Mouse (Mus musculus) lung, embryonic 14.5 days (tissue): ENCODE measurements at regions not wholly inside any gene's neighbourhood (a gene's known extent, or its start where the extent isn't known, plus 50 kb on each side); places are given as distances from the start of the nearest gene placed in this dataset.

Experiments
- ATAC-seq: fragments of 200-750 bp; cut with Nextera tagmentation; 2 replicates; pipeline ENCODE4 v1.8.0; 2017; ENCODE audit warnings: mild to moderate bottlenecking, moderate TSS enrichment, moderate library complexity; ENCODE audit not compliant: insufficient read depth
- DNase-seq: peaks from one replicate; pipeline ENCODE4 v3.0.0-alpha.2; 2015
- H3K27ac ChIP-seq: fragments of 300-500 bp; sonication (generic); 2 replicates; pipeline ENCODE4 v1.5.1; 2014; ENCODE audit warnings: low read depth, mild to moderate bottlenecking, moderate library complexity
- H3K27me3 ChIP-seq: fragments of 300-500 bp; sonication (generic); 2 replicates; pipeline ENCODE4 v1.6.1; 2014; ENCODE audit warnings: low read length, control low read depth; ENCODE audit not compliant: insufficient read depth
- H3K36me3 ChIP-seq: fragments of 300-500 bp; sonication (generic); 2 replicates; pipeline ENCODE4 v1.6.1; 2014; ENCODE audit warnings: control low read depth; ENCODE audit not compliant: insufficient read depth
- H3K4me1 ChIP-seq: fragments of 300-500 bp; sonication (generic); 2 replicates; pipeline ENCODE4 v1.6.1; 2014; ENCODE audit warnings: antibody characterized with exemption, control low read depth; ENCODE audit not compliant: insufficient read depth
- H3K4me2 ChIP-seq: fragments of 300-500 bp; sonication (generic); 2 replicates; pipeline ENCODE4 v1.6.1; 2014; ENCODE audit warnings: mild to moderate bottlenecking
- H3K4me3 ChIP-seq: fragments of 300-500 bp; sonication (generic); 2 replicates; pipeline ENCODE4 v1.5.1; 2014; ENCODE audit warnings: low read depth, low read length
- H3K9ac ChIP-seq: fragments of 300-500 bp; sonication (generic); 2 replicates; pipeline ENCODE4 v1.6.1; 2014
- H3K9me3 ChIP-seq: fragments of 300-500 bp; sonication (generic); 2 replicates; pipeline ENCODE4 v1.6.1; 2016; ENCODE audit warnings: low read depth, low read length, control low read depth
- CTCF ChIP-seq: IDR thresholded peaks from 2 replicates; pipeline ENCODE4 v1.5.1; 2016; ENCODE audit warnings: antibody characterized with exemption, low read depth
- WGBS: fragments of 180-500 bp; shearing (Covaris S2); extraction: QIAGEN DNeasy Blood & Tissue Kit; methylation state at CpG from one replicate; pipeline ENCODE4 v1.1.7; 2014; 5-methylcytosine and 5-hydroxymethylcytosine counted together

- Histone ChIP-seq H3K36me3 (no peaks in the 10 kb centered on the region), H3K9ac (no peak overlapping the region), H3K4me3 (no peak overlapping the region), H3K4me1 (no peaks in the 10 kb centered on the region), H3K27me3 (no peaks in the 10 kb centered on the region), H3K4me2 (no peak overlapping the region), H3K9me3 (no peaks in the 10 kb centered on the region), H3K27ac (no peak overlapping the region)
- WGBS, result 33% methylated on average over 5 of the region's 5 CpGs
- no peak for TF ChIP-seq CTCF
- DNase-seq (peak; percentile 16), ATAC-seq (no peak)
These were observed 222.5 kb upstream of the Clnk start for GRCm38 (mm10) chr5:39099113-39099512.

- Histone ChIP-seq H3K9ac (no peak overlapping the region), H3K36me3 (no peaks in the 10 kb centered on the region), H3K4me1 (no peaks in the 10 kb centered on the region), H3K4me3 (no peak overlapping the region), H3K9me3 (no peaks in the 10 kb centered on the region), H3K27me3 (no peaks in the 10 kb centered on the region), H3K27ac (no peak overlapping the region), H3K4me2 (no peak overlapping the region)
- no peak for DNase-seq
- no peak for TF ChIP-seq CTCF
- WGBS, result 63% methylated on average over 3 of the region's 3 CpGs
- no peak for ATAC-seq
These were observed 218.3 kb upstream of the Clnk start for GRCm38 (mm10) chr5:39094875-39095274.

GRCm38 (mm10) chr5:39076555-39077178 is 200.1 kb upstream of the Clnk start:
- Histone ChIP-seq H3K36me3 (no peaks in the 10 kb centered on the region), H3K9ac (no peak overlapping the region), H3K9me3 (no peaks in the 10 kb centered on the region), H3K4me2 (no peak overlapping the region), H3K27me3 (no peaks in the 10 kb centered on the region), H3K27ac (no peak overlapping the region), H3K4me1 (no peaks in the 10 kb centered on the region), H3K4me3 (no peak overlapping the region)
- ATAC-seq (no peak), DNase-seq (no peak)
- 54% methylated on average over 11 of the region's 11 CpGs for WGBS
- no peak for TF ChIP-seq CTCF

GRCm38 (mm10) chr5:39069683-39070082 is 193.1 kb upstream of the Clnk start:
- H3K36me3 ChIP-seq, result no peaks in the 10 kb centered on the region
- no peak overlapping the region for H3K4me2 ChIP-seq
- H3K27ac ChIP-seq, result no peak overlapping the region
- no peak overlapping the region for H3K9ac ChIP-seq
- ATAC-seq (peak; percentile 58; the same call in 1 of the 2 replicates), DNase-seq (peak; percentile 12)
- TF ChIP-seq CTCF, result no peak
- H3K27me3 ChIP-seq, result no peaks in the 10 kb centered on the region
- H3K9me3 ChIP-seq, result no peaks in the 10 kb centered on the region
- H3K4me1 ChIP-seq, result no peaks in the 10 kb centered on the region
- H3K4me3 ChIP-seq, result no peak overlapping the region
- WGBS, result 38% methylated on average over 3 of the region's 3 CpGs

GRCm38 (mm10) chr5:39063061-39063460 is 186.4 kb upstream of the Clnk start:
- Histone ChIP-seq H3K27me3 (no peaks in the 10 kb centered on the region), H3K9me3 (no peaks in the 10 kb centered on the region), H3K4me3 (no peak overlapping the region), H3K4me1 (no peaks in the 10 kb centered on the region), H3K27ac (no peak overlapping the region), H3K9ac (no peak overlapping the region), H3K4me2 (no peak overlapping the region), H3K36me3 (no peaks in the 10 kb centered on the region)
- TF ChIP-seq CTCF, result no peak
- 75% methylated on average over 3 of the region's 3 CpGs for WGBS
- ATAC-seq (no peak), DNase-seq (no peak)

GRCm38 (mm10) chr5:39052490-39053250 is 176.1 kb upstream of the Clnk start:
- H3K9ac ChIP-seq, result no peak overlapping the region
- DNase-seq (no peak), ATAC-seq (no peak)
- no peak overlapping the region for H3K4me3 ChIP-seq
- 76% methylated on average over 8 of the region's 8 CpGs for WGBS
- H3K9me3 ChIP-seq, result no peaks in the 10 kb centered on the region
- no peak overlapping the region for H3K27ac ChIP-seq
- H3K36me3 ChIP-seq, result no peaks in the 10 kb centered on the region
- H3K4me1 ChIP-seq, result no peaks in the 10 kb centered on the region
- no peaks in the 10 kb centered on the region for H3K27me3 ChIP-seq
- no peak for TF ChIP-seq CTCF
- H3K4me2 ChIP-seq, result no peak overlapping the region

GRCm38 (mm10) chr5:39050512-39050911 is 173.9 kb upstream of the Clnk start:
- whole genome bisulfite sequencing, result 83% methylated on average over 3 of the region's 3 CpGs
- ATAC-seq (no peak), DNase-seq (no peak)
- H3K4me3 ChIP-seq, result no peak overlapping the region
- H3K27me3 ChIP-seq, result no peaks in the 10 kb centered on the region
- no peaks in the 10 kb centered on the region for H3K4me1 ChIP-seq
- H3K9ac ChIP-seq, result no peak overlapping the region
- no peak overlapping the region for H3K4me2 ChIP-seq
- H3K9me3 ChIP-seq, result no peaks in the 10 kb centered on the region
- no peak for TF ChIP-seq CTCF
- no peak overlapping the region for H3K27ac ChIP-seq
- H3K36me3 ChIP-seq, result no peaks in the 10 kb centered on the region
